Mouse (Mus musculus) small intestine, adult 2 months (tissue): ENCODE measurements around the gene Memo1. TPM values are rescaled to one million over a fixed set of nuclear protein-coding genes. Genes with fewer than 3 reads are reported as not detected.
"Not testable (repeated sequence)": the region's sequence is repeated elsewhere in the genome, so short reads cannot be mapped to it uniquely, and the experiment has no call there.

ENCODE experiments used
- H3K27ac ChIP-seq: fragments of 200-500 bp; 2 replicates; pipeline ENCODE4 v1.5.1; 2012; ENCODE audit warnings: low read depth, low read length, control low read depth, inconsistent platforms; ENCODE audit not compliant: insufficient read depth
- H3K27me3 ChIP-seq: fragments of 200-500 bp; 2 replicates; pipeline ENCODE4 v1.6.1; 2012; ENCODE audit warnings: mild to moderate bottlenecking, moderate library complexity, low read length, inconsistent platforms; ENCODE audit not compliant: control insufficient read depth, insufficient read depth
- H3K36me3 ChIP-seq: fragments of 200-500 bp; 2 replicates; pipeline ENCODE4 v1.6.1; 2012; ENCODE audit warnings: mild to moderate bottlenecking, low read length, control low read depth, inconsistent platforms; ENCODE audit not compliant: control insufficient read depth, insufficient read depth
- H3K4me1 ChIP-seq: fragments of 200-500 bp; 2 replicates; pipeline ENCODE4 v1.6.1; 2012; ENCODE audit warnings: low read length, inconsistent platforms, mixed read lengths; ENCODE audit not compliant: control insufficient read depth, insufficient read depth, insufficient read length
- H3K4me3 ChIP-seq: fragments of 200-500 bp; 2 replicates; pipeline ENCODE4 v1.5.1; 2012; ENCODE audit warnings: low read depth, mild to moderate bottlenecking, control low read depth, inconsistent platforms, low read length, moderate library complexity
- CTCF ChIP-seq: fragments of 200-500 bp; IDR thresholded peaks from 2 replicates; pipeline ENCODE4 v1.5.1; 2012; ENCODE audit warnings: low read depth, mild to moderate bottlenecking, control low read depth, inconsistent platforms, low read length, moderate library complexity, mixed read lengths; ENCODE audit not compliant: insufficient replicate concordance, insufficient read length; ENCODE audit errors: extremely low read depth
- POLR2A ChIP-seq: fragments of 200-500 bp; IDR thresholded peaks from 2 replicates; pipeline ENCODE4 v1.6.1; 2012; ENCODE audit warnings: low read depth, mild to moderate bottlenecking, control low read depth, inconsistent platforms, low read length, moderate library complexity
- WGBS: fragments of 180-500 bp; shearing (Covaris S2); methylation state at CpG from one replicate; pipeline ENCODE4 v1.1.7; 2018; 5-methylcytosine and 5-hydroxymethylcytosine counted together
- polyA plus RNA-seq: library from polyadenylated mRNA; depleted of rRNA; stranded (reverse); fragments of >200 nt; gene quantifications from 2 replicates; pipeline ENCODE4 v1.2.3, GENCODE M21; 2012

Gene Memo1
- polyA plus RNA-seq, 1 experiment = 11.0 TPM

DNA sequence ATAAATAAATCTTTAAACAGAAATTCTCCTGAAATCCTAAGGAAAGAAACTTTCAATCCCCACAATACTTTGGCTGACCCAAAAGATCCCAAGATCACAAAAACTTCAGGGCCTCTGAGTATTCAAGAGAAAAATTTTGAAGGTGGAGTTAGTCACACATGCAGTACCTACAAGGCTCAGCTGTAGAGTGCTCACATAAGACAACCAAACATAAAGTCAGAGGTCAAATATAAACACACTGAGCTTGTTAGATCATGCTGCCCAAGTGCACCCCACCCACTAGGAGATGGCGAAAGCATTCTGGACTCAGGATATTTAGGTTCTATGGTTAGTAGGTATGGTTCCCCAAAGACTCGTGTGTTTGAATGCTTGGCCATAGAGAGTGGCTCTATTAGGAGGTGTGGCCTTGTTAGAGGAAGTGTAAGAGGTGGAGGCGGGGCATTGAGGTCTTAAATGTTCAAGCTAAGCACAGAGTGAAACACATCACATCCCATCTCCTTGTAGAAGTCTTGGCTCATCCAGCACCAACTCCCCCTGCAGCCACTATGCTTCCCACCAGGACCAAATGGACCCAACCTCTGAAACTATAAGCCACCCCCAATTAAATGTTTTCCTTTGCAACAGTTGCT is 67.1 kb downstream of the Memo1 start:
- H3K4me3 ChIP-seq = no peak overlapping the region
- H3K27me3 ChIP-seq = no peaks in the 10 kb centered on the region
- WGBS = 81% methylated on average over 3 of the region's 3 CpGs
- no peak overlapping the region for H3K27ac ChIP-seq
- H3K36me3 ChIP-seq = peaks cover 2% of the 10 kb centered on the region; the same call in 1 of the 2 replicates
- no peaks in the 10 kb centered on the region for H3K4me1 ChIP-seq
- TF ChIP-seq POLR2A = no peak
- TF ChIP-seq CTCF = no peak

DNA sequence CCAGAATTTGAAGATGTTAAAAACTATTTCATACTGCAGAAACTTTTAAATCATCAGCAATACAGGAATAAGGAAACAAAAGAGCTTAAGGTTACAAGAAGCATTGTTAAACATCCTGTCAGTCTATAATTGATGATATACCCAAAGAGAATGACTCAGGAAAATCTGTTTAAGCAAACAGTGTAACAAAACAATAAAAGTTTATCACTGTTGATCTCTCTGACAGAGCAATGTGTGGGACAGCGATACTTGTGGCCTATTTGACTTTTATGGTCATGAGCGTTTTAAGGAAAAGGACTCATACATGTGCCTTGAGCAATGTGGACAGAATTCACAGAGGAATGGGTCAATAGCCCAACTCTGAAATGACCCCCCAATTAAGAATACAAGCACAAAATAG is 78.0 kb downstream of the Memo1 start:
- Histone ChIP-seq H3K27me3 (no peaks in the 10 kb centered on the region), H3K4me3 (no peak overlapping the region), H3K36me3 (peaks cover 11% of the 10 kb centered on the region; the same call in 1 of the 2 replicates), H3K27ac (no peak overlapping the region), H3K4me1 (no peaks in the 10 kb centered on the region)
- 14% methylated on average over 2 of the region's 2 CpGs for WGBS
- TF ChIP-seq CTCF (no peak), POLR2A (no peak)

DNA sequence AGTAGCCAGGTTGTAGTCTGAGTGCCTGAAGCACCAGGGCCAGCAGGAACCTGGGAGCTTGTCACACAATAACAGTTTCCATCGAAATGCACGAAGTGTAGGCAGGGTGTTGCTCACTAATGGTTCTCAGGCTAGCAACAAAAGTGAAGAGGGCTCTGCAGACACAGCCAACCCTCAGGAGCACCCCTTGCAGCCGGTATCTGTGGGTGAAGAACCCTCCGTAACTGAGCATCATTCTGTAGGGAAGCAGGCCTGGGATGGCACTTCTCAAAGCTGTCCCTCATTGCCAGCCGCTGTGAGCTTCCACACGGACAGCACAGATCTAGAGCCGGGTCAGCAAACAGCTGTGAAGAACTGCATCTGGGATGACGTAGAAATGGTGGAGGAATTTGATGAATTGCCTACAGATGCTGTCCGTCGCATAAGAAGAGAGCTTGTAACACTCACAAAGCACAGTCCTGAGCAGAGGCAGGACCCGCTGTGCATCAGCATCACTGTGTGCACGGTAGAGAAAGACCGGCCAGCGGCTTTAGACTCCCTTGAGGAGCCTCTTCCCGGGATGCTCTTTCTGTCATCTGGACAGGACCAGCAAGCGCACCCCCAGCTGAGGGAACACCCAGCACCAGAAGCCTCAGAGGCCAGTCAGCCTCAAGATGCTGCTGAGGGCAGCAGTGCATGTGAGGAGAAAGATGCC is 82.3 kb downstream of the Memo1 start:
- 87% methylated on average over 16 of the region's 16 CpGs for WGBS
- not testable (repeated sequence) for H3K36me3 ChIP-seq, H3K27me3 ChIP-seq, H3K4me3 ChIP-seq, H3K27ac ChIP-seq, H3K4me1 ChIP-seq

DNA sequence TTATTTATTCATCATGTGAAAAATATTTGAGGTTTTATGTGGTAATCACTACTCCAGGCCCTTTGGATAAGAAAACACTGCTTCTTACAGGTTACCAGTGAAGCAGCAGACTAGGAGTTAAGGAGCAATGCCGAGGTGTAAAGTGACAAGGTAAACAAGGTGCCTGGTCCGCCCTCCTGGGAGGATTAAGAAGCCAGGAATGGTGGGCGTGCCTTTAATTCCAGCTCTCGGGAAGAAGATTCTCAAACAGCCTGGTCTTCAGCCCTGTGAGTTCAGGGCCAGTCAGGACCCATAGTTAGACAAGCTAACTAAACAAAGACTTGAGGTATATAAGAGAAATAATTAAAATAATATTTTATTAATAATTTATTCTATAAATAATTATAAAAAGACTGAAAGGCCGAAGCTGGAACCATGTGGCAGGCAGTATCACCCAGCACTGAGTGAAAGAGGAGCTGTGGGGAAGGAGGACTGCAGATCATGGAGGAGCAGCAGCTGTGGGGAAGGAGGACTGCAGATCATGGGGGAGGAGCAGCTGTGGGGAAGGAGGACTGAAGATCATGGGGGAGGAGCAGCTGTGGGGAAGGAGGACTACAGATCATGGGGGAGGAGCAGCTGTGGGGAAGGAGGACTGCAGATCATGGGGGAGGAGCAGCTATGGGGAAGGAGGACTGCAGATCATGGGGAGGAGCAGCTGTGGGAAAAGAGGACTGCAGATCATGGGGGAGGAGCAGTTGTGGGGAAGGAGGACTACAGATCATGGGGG is 86.0 kb downstream of the Memo1 start:
- no peaks in the 10 kb centered on the region for H3K4me1 ChIP-seq
- no peaks in the 10 kb centered on the region for H3K27me3 ChIP-seq
- H3K4me3 ChIP-seq = no peak overlapping the region
- peaks cover 6% of the 10 kb centered on the region; the same call in 1 of the 2 replicates for H3K36me3 ChIP-seq
- 41% methylated on average over 5 of the region's 5 CpGs for WGBS
- TF ChIP-seq POLR2A = no peak
- no peak for TF ChIP-seq CTCF
- no peak overlapping the region for H3K27ac ChIP-seq

DNA sequence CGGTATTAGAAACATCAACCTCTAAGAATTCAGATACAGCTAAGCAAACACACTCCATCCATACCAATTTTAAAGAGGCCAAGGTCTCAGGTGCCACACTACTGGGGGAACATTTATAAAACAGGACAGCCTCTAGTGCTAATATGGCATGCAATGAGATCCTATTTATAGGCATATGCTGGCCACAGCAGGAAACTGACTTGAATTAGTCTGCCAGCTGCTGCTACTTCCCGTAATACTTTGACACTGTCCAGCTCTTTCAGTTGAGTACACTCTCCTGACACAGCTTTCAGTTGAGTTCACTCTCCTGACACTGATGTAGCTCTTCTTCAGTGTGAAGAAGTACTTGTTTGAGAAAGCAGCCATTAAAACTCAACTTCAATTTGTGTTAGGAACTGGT is 99.4 kb downstream of the Memo1 start:
- Histone ChIP-seq H3K36me3 (peaks cover 3% of the 10 kb centered on the region; the same call in 1 of the 2 replicates), H3K4me1 (0 out of 2 replicates have a peak, but pooled peaks cover 2% of the 10 kb centered on the region), H3K4me3 (no peak overlapping the region), H3K27ac (no peak overlapping the region), H3K27me3 (no peaks in the 10 kb centered on the region)
- WGBS = 13% methylated on average over 2 of the region's 2 CpGs
- TF ChIP-seq CTCF (no peak), POLR2A (no peak)

DNA sequence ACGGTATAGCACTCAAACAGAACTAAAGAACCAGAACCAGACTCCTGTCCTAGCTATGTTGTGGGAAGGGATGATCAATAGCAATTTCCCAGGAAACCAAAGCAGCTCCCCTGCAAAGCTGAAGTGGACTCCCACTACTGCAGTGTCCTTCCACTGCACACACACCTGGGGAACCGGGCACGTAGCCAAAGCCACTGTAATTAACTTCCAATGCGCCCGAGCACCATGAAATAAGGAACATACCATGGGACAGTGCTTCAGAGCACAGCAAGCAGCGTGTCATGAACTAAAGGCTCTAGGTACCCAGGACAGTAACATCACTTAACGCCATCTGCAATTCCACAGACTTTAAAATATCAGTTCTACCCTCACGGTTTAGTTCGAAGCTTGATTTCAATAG is 100.6 kb downstream of the Memo1 start:
- TF ChIP-seq POLR2A = no peak
- no peak for TF ChIP-seq CTCF
- H3K36me3 ChIP-seq = peaks cover 3% of the 10 kb centered on the region; the same call in 1 of the 2 replicates
- WGBS = 39% methylated on average over 9 of the region's 9 CpGs
- no peaks in the 10 kb centered on the region for H3K27me3 ChIP-seq
- H3K27ac ChIP-seq = no peak overlapping the region
- H3K4me1 ChIP-seq = 0 out of 2 replicates have a peak, but pooled peaks cover 2% of the 10 kb centered on the region
- H3K4me3 ChIP-seq = no peak overlapping the region

DNA sequence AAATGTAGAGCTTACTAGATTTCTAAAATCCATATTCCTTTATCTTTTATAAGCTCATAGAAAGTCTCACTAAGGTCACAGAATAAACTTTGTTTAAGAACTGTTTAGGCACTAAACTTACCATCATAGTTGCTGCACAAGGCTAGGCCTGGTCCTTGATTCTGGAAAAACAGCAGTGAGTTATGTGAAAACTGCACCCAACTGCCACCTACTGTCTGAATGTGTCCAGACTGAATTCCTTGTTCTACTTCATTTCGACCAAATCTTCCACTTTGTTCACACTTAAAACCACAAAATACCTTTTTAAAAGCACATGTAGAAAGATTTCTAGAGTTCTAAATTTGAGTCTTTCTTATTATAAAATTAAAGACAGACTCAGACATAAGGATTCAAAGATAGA is 101.9 kb downstream of the Memo1 start:
- no peaks in the 10 kb centered on the region for H3K27me3 ChIP-seq
- 0 out of 2 replicates have a peak, but pooled peaks cover 2% of the 10 kb centered on the region for H3K4me1 ChIP-seq

More for the DNA sequence above, 101.9 kb downstream of the Memo1 start:
- H3K4me3 ChIP-seq = no peak overlapping the region
- no peak for TF ChIP-seq CTCF
- no peak overlapping the region for H3K27ac ChIP-seq
- 51% methylated on average over 1 of the region's 1 CpGs for WGBS
- peaks cover 3% of the 10 kb centered on the region; the same call in 1 of the 2 replicates for H3K36me3 ChIP-seq
